Mouse (Mus musculus): ENCODE data around the gene 1810010D01Rik. TPM values are rescaled to one million over a fixed set of nuclear protein-coding genes. Genes with fewer than 3 reads are reported as not detected.

1810010D01Rik gene
- polyA plus RNA-seq, 1 experiment from 2014 or later = 0.58 TPM

DNA sequence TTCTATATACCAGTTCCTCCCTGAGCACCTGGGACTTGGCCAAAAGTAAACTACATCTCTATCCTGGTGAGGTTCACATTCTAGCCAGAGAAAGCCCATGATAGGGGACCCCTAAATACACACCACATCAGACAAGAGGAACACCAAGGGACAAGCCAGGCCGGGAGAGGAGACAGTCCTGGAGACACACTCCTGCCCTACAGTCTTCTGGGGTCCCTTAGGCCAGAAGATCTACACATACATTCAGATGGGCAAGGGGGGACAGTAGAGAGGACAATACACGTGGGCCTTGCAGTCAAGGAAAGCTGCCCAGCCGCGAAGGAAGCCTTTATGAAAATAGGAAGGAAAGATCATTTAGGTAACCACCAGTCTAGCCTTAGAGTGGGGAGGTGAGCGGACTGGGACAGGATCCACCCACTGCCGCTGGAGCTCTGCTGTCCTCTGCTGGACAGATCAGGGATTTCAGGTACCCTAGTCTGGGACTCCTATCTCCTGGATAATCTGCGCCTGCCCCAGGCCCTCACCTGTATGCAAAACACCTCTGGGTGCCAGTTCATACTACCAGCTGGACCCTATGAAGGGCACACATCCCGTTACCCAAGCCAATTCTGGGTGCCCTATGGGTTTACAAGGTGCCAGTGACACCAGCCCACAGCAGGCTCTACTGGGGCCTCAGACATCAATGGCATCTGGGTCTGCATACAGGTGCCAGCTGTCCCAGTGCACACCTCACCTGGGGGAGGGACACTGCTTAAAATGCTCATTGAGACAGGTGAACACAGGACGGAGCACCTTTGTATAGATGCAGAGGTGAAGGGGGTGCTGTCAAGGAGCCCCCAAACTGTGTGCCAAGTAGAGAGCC, 35.2 kb upstream of the 1810010D01Rik start:
- no peak overlapping the region for H3K4me3 ChIP-seq (ENCODE audit: low read depth, low read length)
- peak; percentile 100 for TF ChIP-seq CTCF (IDR thresholded peaks at IDR 0.05; ENCODE audit: low read depth)
- 11% methylated on average over 9 of the region's 9 CpGs for WGBS
- no peaks in the 10 kb centered on the region for H3K27me3 ChIP-seq (ENCODE audit: insufficient read depth, low read length)
- no peak overlapping the region for H3K4me2 ChIP-seq
- H3K4me1 ChIP-seq (ENCODE audit: insufficient read depth) = no peaks in the 10 kb centered on the region
- H3K9ac ChIP-seq = no peak overlapping the region
- no peak overlapping the region for H3K27ac ChIP-seq (ENCODE audit: low read depth)
- DNase-seq (peak; percentile 89), ATAC-seq (ENCODE audit: insufficient read depth) (peak; percentile 50)
- no peaks in the 10 kb centered on the region for H3K9me3 ChIP-seq (ENCODE audit: low read depth, low read length)
- H3K36me3 ChIP-seq (ENCODE audit: insufficient read depth) = no peaks in the 10 kb centered on the region

- H3K9me3 ChIP-seq (ENCODE audit: low read depth, low read length) = no peaks in the 10 kb centered on the region
- H3K27me3 ChIP-seq (ENCODE audit: insufficient read depth, low read length) = no peaks in the 10 kb centered on the region
- H3K9ac ChIP-seq = no peak overlapping the region
- no peak overlapping the region for H3K4me3 ChIP-seq (ENCODE audit: low read depth, low read length)
- DNase-seq = no peak
- WGBS = 61% methylated on average over 9 of the region's 9 CpGs
- TF ChIP-seq CTCF (IDR thresholded peaks at IDR 0.05; ENCODE audit: low read depth) = no peak
- H3K4me2 ChIP-seq = no peak overlapping the region
- no peaks in the 10 kb centered on the region for H3K36me3 ChIP-seq (ENCODE audit: insufficient read depth)
- no peak overlapping the region for H3K27ac ChIP-seq (ENCODE audit: low read depth)
- no peaks in the 10 kb centered on the region for H3K4me1 ChIP-seq (ENCODE audit: insufficient read depth)
- ATAC-seq (ENCODE audit: insufficient read depth) = no peak
Observed at GRCm38 (mm10) chr7:145242028-145242427, 34.1 kb upstream of the 1810010D01Rik start.

DNA sequence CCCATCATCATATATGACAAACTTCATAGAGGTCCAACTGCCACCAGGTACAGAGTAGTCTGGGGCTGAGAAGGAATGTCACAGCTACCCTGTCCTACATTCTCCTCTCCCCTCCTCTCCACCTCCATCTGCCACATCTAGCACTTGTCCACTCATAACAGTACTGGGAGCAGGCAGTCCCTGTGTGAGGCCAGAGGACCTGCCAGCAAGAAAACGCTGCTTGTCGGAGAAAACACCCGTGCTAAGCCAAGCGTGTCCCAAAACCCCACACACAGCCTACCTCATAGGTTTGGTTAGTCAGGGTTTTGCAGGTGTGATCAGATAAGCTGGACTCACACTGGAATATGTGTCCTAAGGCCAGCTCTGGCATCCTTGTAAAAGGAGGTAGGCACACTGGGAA, 33.0 kb upstream of the 1810010D01Rik start:
- Histone ChIP-seq H3K27me3 (ENCODE audit: insufficient read depth, low read length) (no peaks in the 10 kb centered on the region), H3K27ac (ENCODE audit: low read depth) (no peak overlapping the region), H3K4me2 (no peak overlapping the region), H3K4me1 (ENCODE audit: insufficient read depth) (no peaks in the 10 kb centered on the region), H3K9ac (no peak overlapping the region), H3K36me3 (ENCODE audit: insufficient read depth) (no peaks in the 10 kb centered on the region), H3K9me3 (ENCODE audit: low read depth, low read length) (no peaks in the 10 kb centered on the region), H3K4me3 (ENCODE audit: low read depth, low read length) (no peak overlapping the region)
- WGBS = 79% methylated on average over 4 of the region's 4 CpGs
- TF ChIP-seq CTCF (IDR thresholded peaks at IDR 0.05; ENCODE audit: low read depth) = no peak
- no peak for ATAC-seq (ENCODE audit: insufficient read depth)
- DNase-seq = no peak

- Histone ChIP-seq H3K4me2 (no peak overlapping the region), H3K27ac (ENCODE audit: low read depth) (0 out of 2 replicates have a peak overlapping the region, but pooled peaks have one; percentile 3), H3K4me1 (ENCODE audit: insufficient read depth) (no peaks in the 10 kb centered on the region), H3K9me3 (ENCODE audit: low read depth, low read length) (no peaks in the 10 kb centered on the region), H3K36me3 (ENCODE audit: insufficient read depth) (no peaks in the 10 kb centered on the region), H3K27me3 (ENCODE audit: insufficient read depth, low read length) (no peaks in the 10 kb centered on the region), H3K4me3 (ENCODE audit: low read depth, low read length) (no peak overlapping the region), H3K9ac (no peak overlapping the region)
- WGBS = 45% methylated on average over 8 of the region's 8 CpGs
- ATAC-seq (ENCODE audit: insufficient read depth) = 0 out of 2 replicates have a peak, but pooled peaks have one; percentile 16
- DNase-seq = peak; percentile 27
- TF ChIP-seq CTCF (IDR thresholded peaks at IDR 0.05; ENCODE audit: low read depth) = no peak
Observed at GRCm38 (mm10) chr7:145239736-145240505, 32.0 kb upstream of the 1810010D01Rik start.

DNA sequence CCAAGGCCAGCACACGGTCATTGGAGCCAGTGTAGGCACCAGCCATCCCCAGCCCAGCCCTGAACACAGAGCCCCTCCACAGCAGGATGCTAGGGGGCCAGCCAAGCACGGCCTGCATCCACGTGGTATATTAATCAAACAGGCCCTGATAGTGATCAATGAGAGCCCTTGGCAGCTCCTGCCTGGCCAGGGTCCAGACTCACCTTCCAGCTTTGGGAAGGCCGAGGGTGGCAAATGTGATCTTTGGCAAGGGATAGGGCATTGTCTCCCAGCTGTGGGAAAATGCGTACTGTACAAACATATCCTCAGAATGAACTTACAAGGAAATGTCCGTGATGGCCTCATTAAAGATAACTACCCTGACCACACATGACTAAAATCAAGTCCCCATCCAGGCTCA, 31.2 kb upstream of the 1810010D01Rik start:
- Histone ChIP-seq H3K4me3 (ENCODE audit: low read depth, low read length) (no peak overlapping the region), H3K27me3 (ENCODE audit: insufficient read depth, low read length) (no peaks in the 10 kb centered on the region), H3K9ac (no peak overlapping the region), H3K9me3 (ENCODE audit: low read depth, low read length) (no peaks in the 10 kb centered on the region), H3K4me1 (ENCODE audit: insufficient read depth) (no peaks in the 10 kb centered on the region), H3K27ac (ENCODE audit: low read depth) (no peak overlapping the region), H3K36me3 (ENCODE audit: insufficient read depth) (no peaks in the 10 kb centered on the region), H3K4me2 (no peak overlapping the region)
- no peak for TF ChIP-seq CTCF (IDR thresholded peaks at IDR 0.05; ENCODE audit: low read depth)
- 29% methylated on average over 6 of the region's 6 CpGs for WGBS
- DNase-seq (no peak), ATAC-seq (ENCODE audit: insufficient read depth) (no peak)

- no peaks in the 10 kb centered on the region for H3K36me3 ChIP-seq (ENCODE audit: insufficient read depth)
- ATAC-seq (ENCODE audit: insufficient read depth) = no peak
- H3K27ac ChIP-seq (ENCODE audit: low read depth) = no peak overlapping the region
- no peaks in the 10 kb centered on the region for H3K4me1 ChIP-seq (ENCODE audit: insufficient read depth)
- 70% methylated on average over 10 of the region's 10 CpGs for WGBS
- H3K9ac ChIP-seq = no peak overlapping the region
- no peak overlapping the region for H3K4me2 ChIP-seq
- no peaks in the 10 kb centered on the region for H3K27me3 ChIP-seq (ENCODE audit: insufficient read depth, low read length)
- no peak for TF ChIP-seq CTCF (IDR thresholded peaks at IDR 0.05; ENCODE audit: low read depth)
- no peaks in the 10 kb centered on the region for H3K9me3 ChIP-seq (ENCODE audit: low read depth, low read length)
- no peak for DNase-seq
- no peak overlapping the region for H3K4me3 ChIP-seq (ENCODE audit: low read depth, low read length)
Observed at GRCm38 (mm10) chr7:145234841-145235790, 27.2 kb upstream of the 1810010D01Rik start.
